Mouse (Mus musculus): ENCODE results near the gene Myf6. TPM values are rescaled to one million over a fixed set of nuclear protein-coding genes. Genes with fewer than 3 reads are reported as not detected.

Gene Myf6
- polyA plus RNA-seq (2015; fragmentation: Nextera tagmentation; extraction: Ambion mirVana), result 0.13 TPM in 1 of 2 replicates, not detected in the other

GRCm38 (mm10) chr10:107494568-107494967 is at the start of gene Myf6:
TSS of gene Myf6 (minus strand) at chr10:107494737.

GRCm38 (mm10) chr10:107485870-107486269 is 8.7 kb downstream of the Myf6 start, which contains the start of gene Myf5:
TSS of gene Myf5 (minus strand) at chr10:107486134.

Other genes with a start within 250 kb of the Myf6 start
- gene Lin7a, start 223.1 kb downstream of the Myf6 start, polyA plus RNA-seq (2015; fragmentation: Nextera tagmentation; extraction: Ambion mirVana), result not detected in 2 replicates
- gene Myf5, start 8.6 kb downstream of the Myf6 start, polyA plus RNA-seq (2015; fragmentation: Nextera tagmentation; extraction: Ambion mirVana), result 0.06 TPM in 1 of 2 replicates, not detected in the other
- gene Ptprq, start 225.3 kb upstream of the Myf6 start, polyA plus RNA-seq (2015; fragmentation: Nextera tagmentation; extraction: Ambion mirVana), result not detected in 2 replicates